9 mouse cellular contexts compared by ENCODE assay signal in the genomic region with DNA sequence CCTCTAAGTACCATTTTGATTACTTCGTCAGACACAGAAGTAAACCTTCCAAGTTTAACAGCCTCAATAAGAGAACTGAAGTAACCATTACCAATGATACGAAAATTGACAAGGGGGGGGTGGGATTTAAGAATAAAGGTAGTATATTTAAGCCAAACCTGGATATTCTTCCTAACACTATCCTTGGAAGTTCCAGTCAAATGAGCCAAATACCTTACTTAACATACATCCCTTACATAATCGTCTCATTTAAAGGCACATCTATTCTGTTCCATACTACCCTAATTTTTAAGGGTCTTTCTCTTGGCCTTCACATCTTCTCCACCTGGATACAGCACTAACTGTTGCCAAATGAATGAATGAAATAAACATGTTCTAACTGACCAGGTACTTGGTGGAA. TPM values are rescaled to one million over a fixed set of nuclear protein-coding genes. Genes with fewer than 3 reads are reported as not detected.
DNase-seq lines count a peak whose midpoint lies in the region; ATAC-seq and TF ChIP-seq lines count a peak whose summit lies in the region.
"Had no signal": no experiment of that assay in that cellular context is flagged by ENCODE, and none has a peak within 500 bp of the region (broad histone marks: within the 10 kb centered on the region; RNA-seq: fewer than 3 reads in every experiment).

No protein-coding gene starts in this region.

- peaks cover 15% of the 10 kb centered on the region for H3K4me1 ChIP-seq in heart, embryonic 15.5 days (replicated peaks)
- H3K4me1 ChIP-seq in MEL (ENCODE audit: control insufficient read depth in 1 of 2, insufficient read depth in 2 of 2, low read length in 2 of 2), result peaks cover 7 to 10% of the 10 kb centered on the region in 2 experiments
- peaks cover 13% of the 10 kb centered on the region for H3K4me1 ChIP-seq in hindbrain, embryonic 12.5 days
- peaks cover 3% of the 10 kb centered on the region; the same call in 1 of the 2 replicates for H3K4me1 ChIP-seq in midbrain, embryonic 11.5 days (ENCODE audit: control insufficient read depth, insufficient read depth, low read length)

- peak overlapping the region; percentile 95 for H3K9ac ChIP-seq in heart, embryonic 15.5 days
- peak overlapping the region; percentile 91 for H3K9ac ChIP-seq in MEL (ENCODE audit: control insufficient read depth, low read depth, low read length, poor library complexity, severe bottlenecking)
- peak overlapping the region; percentile 87 for H3K9ac ChIP-seq in hindbrain, embryonic 12.5 days
- H3K9ac ChIP-seq in midbrain, embryonic 11.5 days (ENCODE audit: low read length), result peak overlapping the region; percentile 95

- no peak for TF ChIP-seq RAD21 in MEL (IDR thresholded peaks at IDR 0.05; ENCODE audit: low read depth, low read length)

- TF ChIP-seq EP300 in MEL (IDR thresholded peaks at IDR 0.05; ENCODE audit: low read depth in 1 of 2, low read length in 2 of 2), result no peak

- H3K79me2 ChIP-seq in MEL (ENCODE audit: control insufficient read depth, insufficient read depth, low read length, poor library complexity), result peaks cover 30% of the 10 kb centered on the region

- H3K27ac ChIP-seq in heart, embryonic 15.5 days, result peak overlapping the region; percentile 92; the same call in 1 of the 2 replicates
- no peak overlapping the region for H3K27ac ChIP-seq in MEL (ENCODE audit: control insufficient read depth, low read depth, low read length)
- H3K27ac ChIP-seq in hindbrain, embryonic 12.5 days, result no peak overlapping the region
- H3K27ac ChIP-seq in midbrain, embryonic 11.5 days (ENCODE audit: low read depth, low read length), result no peak overlapping the region

- peak overlapping the region; percentile 95 for H3K4me3 ChIP-seq in heart, embryonic 15.5 days
- H3K4me3 ChIP-seq in MEL (ENCODE audit: control insufficient read depth in 1 of 2, insufficient read depth in 1 of 2, low read depth in 2 of 2, low read length in 2 of 2), result peak overlapping the region; percentile 61 to 95
- H3K4me3 ChIP-seq in hindbrain, embryonic 12.5 days, result peak overlapping the region; percentile 92
- H3K4me3 ChIP-seq in midbrain, embryonic 11.5 days (ENCODE audit: low read depth, low read length), result peak overlapping the region; percentile 91

- H3K36me3 ChIP-seq in heart, embryonic 15.5 days, result no peaks in the 10 kb centered on the region
- H3K36me3 ChIP-seq in MEL (ENCODE audit: control insufficient read depth in 1 of 2, insufficient read depth in 2 of 2, low read length in 2 of 2), result peaks cover 0 to 35% of the 10 kb centered on the region in 2 experiments; a peak in 2 of 4 replicates
- H3K36me3 ChIP-seq in hindbrain, embryonic 12.5 days, result no peaks in the 10 kb centered on the region
- no peaks in the 10 kb centered on the region for H3K36me3 ChIP-seq in midbrain, embryonic 11.5 days (ENCODE audit: control insufficient read depth, insufficient read depth, low read length)

- DNase-seq in heart, adult 18-20 months, result no peak
- peak; percentile 41 for DNase-seq in MEL (ENCODE audit: low read depth, low spot score)
- peak; percentile 90 for DNase-seq in midbrain, embryonic 11.5 days (ENCODE audit: low spot score, missing footprints)
- no peak for DNase-seq in thymus, postnatal 14 days
- no peak for DNase-seq in cerebellum, adult 9-10 months
- no peak for DNase-seq in T-cell, adult 2 months (ENCODE audit: low spot score)

- TF ChIP-seq POLR2A in MEL (IDR thresholded peaks at IDR 0.05; ENCODE audit: control insufficient read depth in 1 of 2, insufficient read depth in 1 of 2, low read depth in 1 of 2, low read length in 2 of 2, poor library complexity in 1 of 2), result no peak

- peaks cover 1% of the 10 kb centered on the region; the same call in 1 of the 2 replicates for H3K27me3 ChIP-seq in heart, embryonic 15.5 days
- peaks cover 2 to 8% of the 10 kb centered on the region in 2 experiments; a peak in 3 of 4 replicates for H3K27me3 ChIP-seq in MEL (ENCODE audit: control insufficient read depth in 1 of 2, insufficient read depth in 2 of 2, low read length in 2 of 2)
- H3K27me3 ChIP-seq in hindbrain, embryonic 12.5 days, result peaks cover 22% of the 10 kb centered on the region
- H3K27me3 ChIP-seq in midbrain, embryonic 11.5 days (ENCODE audit: control insufficient read depth, insufficient read depth, low read length), result peaks cover 5% of the 10 kb centered on the region; the same call in 1 of the 2 replicates

- no peaks in the 10 kb centered on the region for H3K9me3 ChIP-seq in heart, embryonic 15.5 days (replicated peaks)
- H3K9me3 ChIP-seq in MEL (replicated peaks; ENCODE audit: insufficient read depth, low read length), result no peaks in the 10 kb centered on the region
- no peaks in the 10 kb centered on the region for H3K9me3 ChIP-seq in hindbrain, embryonic 12.5 days (replicated peaks)
- no peaks in the 10 kb centered on the region for H3K9me3 ChIP-seq in midbrain, embryonic 11.5 days (ENCODE audit: control insufficient read depth, low read length)

- H3K4me2 ChIP-seq in heart, embryonic 15.5 days, result peak overlapping the region; percentile 61
- H3K4me2 ChIP-seq in hindbrain, embryonic 12.5 days (replicated peaks), result peak overlapping the region; percentile 55
- H3K4me2 ChIP-seq in midbrain, embryonic 11.5 days, result peak overlapping the region; percentile 61

- no peak for TF ChIP-seq CTCF in MEL (IDR thresholded peaks at IDR 0.05 in 2 of 3, conservative IDR thresholded peaks at IDR 0.05 in 1 of 3; ENCODE audit: control insufficient read depth in 1 of 3, insufficient read depth in 1 of 3, low read depth in 2 of 3, low read length in 3 of 3, poor library complexity in 1 of 3, severe bottlenecking in 1 of 3)

- ATAC-seq in heart, embryonic 15.5 days (replicated peaks; ENCODE audit: insufficient number of reproducible peaks, insufficient read depth, low FRiP score, low read depth), result no peak
- ATAC-seq in hindbrain, embryonic 12.5 days (ENCODE audit: low FRiP score), result no peak
- no peak for ATAC-seq in midbrain, embryonic 11.5 days (ENCODE audit: low FRiP score)

- WGBS in heart, embryonic 15.5 days, result 33% methylated on average over 3 of the region's 3 CpGs
- WGBS in hindbrain, embryonic 12.5 days, result 43% methylated on average over 3 of the region's 3 CpGs
- 44% methylated on average over 3 of the region's 3 CpGs for WGBS in midbrain, embryonic 11.5 days

TF ChIP-seq in MEL, 35 proteins besides CTCF, POLR2A, EP300 and RAD21:
- peak; percentile 56 for TF ChIP-seq SIN3A (IDR thresholded peaks at IDR 0.05; ENCODE audit: low read length)
- no peak for TF ChIP-seq MAZ (IDR thresholded peaks at IDR 0.05; ENCODE audit: low read depth, low read length)
- no peak for TF ChIP-seq ELF1 (IDR thresholded peaks at IDR 0.05; ENCODE audit: low read depth, low read length)
- no peak for TF ChIP-seq MYC (IDR thresholded peaks at IDR 0.05; ENCODE audit: low read depth, low read length)

RNA-seq across cellular contexts. Expression of gene Mapk8, which starts 1.0 kb away (rescaled TPM):
- 9.7 and 12.0 TPM in 2 replicates for polyA plus RNA-seq in heart, embryonic 15.5 days (2015; fragmentation: Nextera tagmentation; extraction: Ambion mirVana)
- 10 to 100 TPM; 23.3 to 30.8 TPM for total RNA-seq in heart, adult 18-20 months (2021)
- 27.5 and 29.2 TPM in 2 replicates for total RNA-seq in MEL (2012; rRNA removed)
- 10 to 100 TPM in 1 of 2 experiments, not detected in 1; 47.5 TPM for polyA plus RNA-seq in MEL (2012; ENCODE audit: insufficient read depth in 1 of 2, insufficient read length in 2 of 2, low read depth in 1 of 2, low replicate concordance in 2 of 2, missing spikeins in 1 of 2)
- polyA plus RNA-seq in hindbrain, embryonic 12.5 days (2016; fragmentation: Nextera tagmentation; extraction: Ambion mirVana), result 30.1 and 34.7 TPM in 2 replicates
- 24.5 and 27.4 TPM in 2 replicates for polyA plus RNA-seq in midbrain, embryonic 11.5 days (2014; fragmentation: Nextera tagmentation; extraction: Ambion mirVana)

RNA-seq across cellular contexts. Expression of gene Frmpd2, which starts 25.5 kb away (rescaled TPM):
- polyA plus RNA-seq in heart, embryonic 15.5 days (2015; fragmentation: Nextera tagmentation; extraction: Ambion mirVana), result 0.03 and 0.14 TPM in 2 replicates
- total RNA-seq in heart, adult 18-20 months (2021), result under 1 TPM in 1 of 2 experiments, not detected in 1; 0.18 TPM
- total RNA-seq in MEL (2012; rRNA removed), result not detected in 2 replicates
- not detected for polyA plus RNA-seq in MEL (2012; ENCODE audit: insufficient read depth in 1 of 2, insufficient read length in 2 of 2, low read depth in 1 of 2, low replicate concordance in 2 of 2, missing spikeins in 1 of 2)
- polyA plus RNA-seq in hindbrain, embryonic 12.5 days (2016; fragmentation: Nextera tagmentation; extraction: Ambion mirVana), result 0.09 and 0.16 TPM in 2 replicates
- 0.07 TPM in 1 of 2 replicates, not detected in the other for polyA plus RNA-seq in midbrain, embryonic 11.5 days (2014; fragmentation: Nextera tagmentation; extraction: Ambion mirVana)
- total RNA-seq: monocyte, adult 5-6 weeks had no signal

Comparison
In these comparisons a context has a peak if more than half of its experiments do, and no peak if none do; other contexts are left out.
1. DNase-seq: peak in MEL (single experiment) and midbrain, embryonic 11.5 days (single experiment); none in heart, adult 18-20 months (0 of 2), thymus, postnatal 14 days (single experiment), cerebellum, adult 9-10 months (single experiment) and T-cell, adult 2 months (single experiment).
2. Peak in every context shown above with its lines, with median percentiles within 50 percentile points of each other: H3K4me2 ChIP-seq, H3K4me3 ChIP-seq and H3K9ac ChIP-seq.